Mouse (Mus musculus) gastrocnemius, adult 18-20 months (tissue): ENCODE results near the gene Hdac11. TPM values are rescaled to one million over a fixed set of nuclear protein-coding genes. Genes with fewer than 3 reads are reported as not detected.

Experiments used
- DNase-seq: peaks from one replicate; pipeline ENCODE4 v3.0.0; 2021; ENCODE audit warnings: low spot score
- total RNA-seq, 2 experiments: library from RNA; stranded (reverse); gene quantifications; 2 replicates each; pipeline ENCODE4 v1.2.3; 2021

Gene Hdac11
- total RNA-seq, 2 experiments from 2014 or later = 6.7 to 7.2 TPM

GRCm38 (mm10) chr6:91130856-91131255, 25.6 kb upstream of the Hdac11 start:
- DNase-seq = no peak

- DNase-seq = no peak
Measured at GRCm38 (mm10) chr6:91137343-91137956, 19.0 kb upstream of the Hdac11 start.

- peak; percentile 81 for DNase-seq
Measured at GRCm38 (mm10) chr6:91139846-91140245, 16.6 kb upstream of the Hdac11 start.

DNA sequence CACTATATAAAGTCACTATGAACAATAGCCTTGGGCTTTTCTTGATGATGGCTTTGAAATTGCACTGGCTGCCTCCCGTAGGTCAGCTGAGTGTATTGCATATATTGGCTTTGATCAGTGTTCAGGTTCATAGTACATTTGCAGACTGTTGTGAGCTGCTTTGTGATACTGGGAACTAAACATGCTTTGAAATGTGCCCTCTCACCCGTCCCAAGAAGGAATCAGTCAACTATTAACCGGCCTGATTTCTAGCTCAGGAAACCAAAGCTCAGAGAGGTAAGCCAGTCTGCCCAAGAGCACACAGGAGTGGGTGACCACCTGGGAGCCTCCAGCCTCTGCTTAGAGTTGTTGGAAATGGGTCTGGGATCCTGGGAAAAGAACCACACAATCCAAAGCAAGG, 11.4 kb upstream of the Hdac11 start:
- DNase-seq = no peak

- no peak for DNase-seq
Measured at GRCm38 (mm10) chr6:91145572-91145971, 10.9 kb upstream of the Hdac11 start.

DNA sequence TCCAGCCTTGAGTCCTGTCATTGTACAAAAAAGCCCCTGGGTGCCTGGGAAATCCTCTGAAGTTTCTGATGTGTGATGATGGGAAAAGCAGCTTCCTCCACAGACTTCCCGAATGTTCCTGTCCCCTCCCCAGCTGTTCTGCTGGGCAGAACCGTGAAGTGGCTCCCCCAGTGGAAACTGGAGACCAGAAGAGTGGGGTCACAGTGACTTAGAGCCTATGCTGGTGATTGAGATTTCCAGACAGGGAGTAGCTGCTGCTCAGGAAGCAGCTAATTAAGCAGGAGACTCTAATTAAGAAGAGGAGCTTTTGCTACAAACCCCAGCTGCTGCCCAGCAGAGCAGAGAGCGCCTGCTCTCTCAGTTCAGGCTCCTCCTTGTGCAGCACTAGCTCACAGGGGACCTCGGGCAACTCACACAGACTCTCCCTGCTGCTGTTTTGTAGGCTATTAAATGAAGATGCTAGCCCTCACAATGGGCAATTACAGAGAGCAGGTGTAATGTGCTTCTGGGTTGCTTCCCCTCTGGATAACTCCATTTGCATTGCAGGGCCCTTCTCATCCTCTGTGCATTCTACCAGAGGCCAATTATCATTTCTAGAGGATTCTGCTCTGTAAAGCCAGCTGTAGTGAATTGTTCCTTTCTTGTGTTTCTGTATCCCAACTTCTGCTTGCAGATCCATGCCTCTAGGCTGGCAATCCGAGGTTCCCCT, 9.9 kb upstream of the Hdac11 start:
- no peak for DNase-seq

DNA sequence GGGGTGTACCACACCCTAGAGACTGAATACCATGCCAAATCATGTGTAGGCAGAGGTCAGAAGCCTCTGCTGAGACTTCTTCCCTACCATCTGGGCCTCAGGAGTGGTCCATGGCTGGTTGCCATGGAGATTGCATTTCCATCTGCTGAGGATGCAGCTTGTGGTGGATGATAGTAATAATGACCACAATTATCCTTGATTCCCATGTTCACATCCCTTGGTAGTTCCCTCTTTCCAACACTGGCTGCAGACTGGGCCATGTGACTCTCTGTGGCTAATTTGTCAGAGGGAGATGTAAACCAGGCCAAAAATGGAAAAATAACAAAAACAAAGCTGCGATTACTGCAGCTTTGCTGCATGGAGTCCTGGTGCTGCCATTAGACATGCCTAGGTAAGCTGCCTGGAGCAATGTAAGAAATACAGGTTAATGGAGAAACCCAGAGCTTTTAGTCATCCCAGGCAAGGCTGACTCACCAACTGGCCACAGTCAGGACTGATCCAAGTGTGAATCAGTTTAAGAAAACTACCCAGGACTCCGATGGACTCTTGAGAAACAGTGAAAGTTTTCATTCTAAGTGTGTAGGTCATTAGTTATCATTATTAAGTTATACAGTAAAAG, 9.2 kb upstream of the Hdac11 start:
- DNase-seq = no peak

DNA sequence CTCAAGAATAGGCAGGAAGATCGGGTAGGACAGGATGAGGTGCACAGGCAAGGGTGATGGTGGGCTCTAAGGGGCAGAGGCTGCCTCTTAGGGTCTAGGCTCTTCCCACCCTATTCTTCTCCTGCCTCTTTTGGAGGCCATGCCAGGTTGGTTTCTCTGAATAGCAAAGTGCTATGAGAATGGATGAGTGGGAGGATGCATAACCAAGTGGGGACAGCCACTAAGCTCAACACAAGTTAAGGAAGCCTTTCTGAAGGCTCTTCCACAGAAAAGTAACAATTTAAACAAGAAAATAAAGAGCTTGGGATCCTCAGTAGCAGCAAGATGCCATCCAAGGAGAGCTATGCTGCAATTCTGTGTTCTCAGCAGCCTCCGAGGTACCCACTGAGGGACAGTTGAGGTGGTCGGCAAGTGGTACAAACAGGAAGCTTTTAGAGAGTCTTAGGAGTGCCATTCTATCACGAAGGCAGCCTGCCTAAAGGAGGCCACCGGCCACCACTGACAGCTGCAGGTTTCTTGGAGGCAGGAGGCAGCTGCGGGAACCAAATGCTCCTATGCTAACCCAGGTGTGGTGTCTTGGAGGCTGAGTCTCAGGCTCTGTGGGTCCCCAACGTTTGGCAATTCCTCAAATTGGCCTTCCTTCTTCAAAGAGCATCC, 3.4 kb upstream of the Hdac11 start:
- DNase-seq = no peak

DNA sequence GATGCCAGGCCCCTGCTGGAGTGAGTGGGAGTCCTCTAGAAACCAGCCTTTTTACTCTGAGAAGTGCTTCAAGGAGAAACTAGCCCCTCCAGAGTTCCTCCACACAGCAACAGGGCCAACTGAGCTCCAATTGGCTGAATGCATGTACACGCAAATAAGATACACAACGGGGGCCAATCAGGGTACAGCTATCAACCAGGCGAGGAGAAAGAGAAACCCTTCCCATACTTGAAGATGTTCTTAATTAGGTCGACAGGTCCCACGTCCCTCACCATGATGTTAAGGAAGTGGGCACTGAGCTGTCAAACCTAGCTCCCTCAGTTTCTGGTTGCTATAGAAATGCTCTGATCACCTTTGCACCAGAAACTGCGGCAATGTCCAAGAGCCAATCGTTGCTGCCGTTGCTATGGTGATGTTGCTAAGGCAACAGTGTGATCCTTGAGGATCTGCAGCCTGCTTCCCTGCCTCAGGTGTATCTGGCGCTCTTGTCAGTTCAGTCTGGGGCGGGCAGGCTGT, 2.9 kb upstream of the Hdac11 start:
- no peak for DNase-seq

GRCm38 (mm10) chr6:91154685-91155084, 1.8 kb upstream of the Hdac11 start:
- DNase-seq = no peak

- no peak for DNase-seq
Measured at GRCm38 (mm10) chr6:91155286-91155685, 1.2 kb upstream of the Hdac11 start.

- no peak for DNase-seq
Measured at GRCm38 (mm10) chr6:91156062-91156461, 403 bp upstream of the Hdac11 start.

DNA sequence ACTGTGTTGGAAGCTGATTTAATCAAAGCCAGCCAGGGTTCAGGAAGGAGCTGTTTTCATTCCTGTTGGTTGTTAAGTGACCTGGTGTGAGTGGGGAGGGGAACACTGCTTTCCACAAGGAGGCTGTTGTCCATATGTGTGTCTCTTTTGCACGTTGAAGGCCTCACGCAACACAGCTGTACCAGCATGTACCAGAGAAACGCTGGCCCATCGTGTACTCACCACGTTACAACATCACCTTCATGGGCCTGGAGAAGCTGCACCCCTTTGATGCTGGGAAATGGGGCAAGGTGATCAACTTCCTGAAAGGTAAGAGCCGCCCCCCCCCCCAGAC, 739 bp downstream of the Hdac11 start:
- no peak for DNase-seq

- no peak for DNase-seq
Measured at GRCm38 (mm10) chr6:91159047-91159446, 2.6 kb downstream of the Hdac11 start.

- DNase-seq = peak; percentile 84
Measured at GRCm38 (mm10) chr6:91160399-91160798, 3.9 kb downstream of the Hdac11 start.

DNA sequence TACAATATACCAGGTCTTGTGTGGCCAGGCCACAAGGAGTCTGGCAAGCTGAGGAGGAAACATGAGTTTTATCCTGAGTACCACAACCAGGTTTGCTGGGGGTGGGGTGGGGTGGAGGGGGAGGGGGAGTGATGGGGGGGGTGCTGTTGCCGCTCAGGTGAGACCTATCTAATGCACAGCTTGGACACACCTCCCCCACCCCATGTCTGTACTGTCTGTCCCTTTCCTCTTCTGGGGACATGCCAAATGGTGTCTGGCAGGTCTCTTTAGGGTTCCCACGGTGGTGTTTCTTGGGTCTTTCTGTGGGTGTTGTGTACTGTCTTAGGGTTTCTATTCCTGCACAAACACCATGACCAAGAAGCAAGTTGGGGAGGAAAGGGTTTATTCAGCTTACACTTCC, 4.5 kb downstream of the Hdac11 start:
- DNase-seq = no peak

GRCm38 (mm10) chr6:91161506-91162235, 5.2 kb downstream of the Hdac11 start:
- DNase-seq = no peak

GRCm38 (mm10) chr6:91162314-91162713, 5.8 kb downstream of the Hdac11 start:
- DNase-seq = no peak

DNA sequence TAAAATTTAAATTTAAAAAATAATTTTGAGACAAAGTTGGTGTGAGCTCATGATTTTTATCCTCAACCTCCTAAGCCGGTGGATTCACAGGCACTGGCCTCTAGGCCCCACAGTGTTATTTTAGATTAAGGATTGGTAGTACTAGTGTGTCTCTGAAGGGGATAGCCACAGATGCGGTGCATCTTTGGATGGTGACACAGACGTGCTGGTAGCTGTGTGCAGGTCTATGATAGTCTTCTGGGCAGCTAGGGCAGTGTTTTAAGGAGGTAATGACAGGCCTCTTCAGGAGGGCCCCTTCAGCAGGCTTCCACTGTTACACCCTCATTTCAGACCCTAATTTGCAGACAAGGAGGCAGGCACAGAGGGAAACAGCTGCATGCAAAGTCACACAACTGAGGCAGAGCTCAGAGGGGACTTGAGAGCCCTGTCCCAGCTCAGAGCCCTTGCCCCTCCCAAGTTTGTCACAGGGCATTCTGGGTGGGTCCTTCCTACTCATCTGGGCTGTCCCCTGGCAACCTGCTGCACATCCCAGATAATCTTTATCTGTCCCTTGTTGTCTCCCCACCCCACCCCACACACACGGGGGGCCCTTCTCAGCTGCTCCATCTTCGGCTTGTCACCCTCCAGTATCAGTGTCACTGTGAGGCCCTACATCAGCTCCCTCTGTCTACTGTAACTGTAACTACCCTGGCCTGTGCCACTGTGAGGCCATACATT, 6.9 kb downstream of the Hdac11 start:
- no peak for DNase-seq

- DNase-seq = no peak
Measured at GRCm38 (mm10) chr6:91164584-91164983, 8.1 kb downstream of the Hdac11 start.

GRCm38 (mm10) chr6:91165210-91165609, 8.7 kb downstream of the Hdac11 start:
- peak; percentile 82 for DNase-seq
